Mouse (Mus musculus) cerebellum, adult 18-20 months (tissue): ENCODE results near the gene Zfp747.

Source experiments
- DNase-seq, 2 experiments: peaks; one replicate each; pipeline ENCODE4 v3.0.0; 2021

The Zfp747 gene

DNA sequence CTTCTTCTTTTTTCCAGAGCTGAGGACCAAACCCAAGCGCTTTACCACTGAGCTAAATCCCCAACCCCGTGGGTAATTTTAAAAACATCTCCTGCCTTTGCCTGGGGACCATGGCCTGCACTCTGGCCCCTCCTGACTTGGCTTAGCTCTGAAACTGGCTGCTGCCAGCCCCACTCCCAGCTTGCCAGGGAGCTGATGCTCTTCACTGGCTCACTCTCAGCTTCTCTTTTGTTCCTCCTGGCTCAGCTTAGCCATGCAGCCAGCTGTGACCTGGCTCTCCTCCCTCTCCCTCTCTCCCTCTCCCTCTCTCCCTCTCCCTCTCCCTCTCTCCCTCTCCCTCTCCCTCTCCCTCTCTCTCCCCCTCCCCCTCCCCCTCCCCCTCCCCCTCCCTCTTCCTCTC is 49.2 kb downstream of the Zfp747 start:
- peak in 1 of 2 experiments; percentile 19 for DNase-seq

DNA sequence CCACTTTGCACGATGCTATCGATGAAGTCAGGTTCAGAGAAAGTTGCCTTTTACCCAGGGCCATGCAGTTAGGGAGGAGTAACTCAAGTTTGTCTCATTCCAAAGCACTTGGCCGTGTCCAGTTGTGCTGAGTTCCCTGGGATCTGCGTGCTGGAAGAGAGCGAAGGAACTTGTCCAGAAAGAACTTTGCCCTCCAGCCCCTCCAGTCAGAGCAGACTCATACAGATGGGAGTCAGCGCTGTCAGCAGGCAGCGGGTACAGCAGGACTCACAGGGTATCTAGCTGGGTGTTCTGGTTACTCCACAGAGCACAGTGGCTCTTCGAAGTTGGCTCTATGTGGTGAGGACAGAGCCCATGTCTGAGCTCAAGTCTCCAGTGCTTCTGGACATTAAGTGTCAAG is 50.3 kb downstream of the Zfp747 start:
- no peak for DNase-seq

DNA sequence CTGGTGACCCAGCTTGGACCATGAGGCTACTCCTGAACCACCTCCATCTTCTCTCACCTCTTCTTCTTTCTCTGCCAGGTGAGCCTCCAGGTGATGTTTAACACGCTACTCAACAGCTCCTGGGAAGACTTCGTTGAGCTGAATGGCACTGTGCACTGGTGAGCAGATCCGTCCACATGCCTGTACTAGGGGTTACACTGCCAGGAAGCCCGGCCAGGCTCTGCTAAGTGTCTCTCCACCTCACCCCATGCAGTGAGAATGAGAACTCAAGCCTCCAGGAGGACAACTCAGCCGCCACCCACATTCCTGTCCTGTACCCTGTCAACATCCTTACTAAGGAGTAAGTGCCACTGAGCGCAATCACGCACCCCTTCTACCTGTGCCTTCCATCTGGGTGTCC is 50.9 kb downstream of the Zfp747 start:
- no peak for DNase-seq
